Mouse (Mus musculus) central nervous system, embryonic 18 days (tissue): ENCODE results near the gene Gm20869. TPM values are rescaled to one million over a fixed set of nuclear protein-coding genes. Genes with fewer than 3 reads are reported as not detected.

Source experiments
- polyA plus RNA-seq: library from polyadenylated mRNA; depleted of rRNA; stranded (reverse); fragments of >200 nt; gene quantifications from 2 replicates; pipeline ENCODE4 v1.2.3, GENCODE M21; 2012; rRNA removed

Gene Gm20869
- not detected in 2 replicates for polyA plus RNA-seq

DNA sequence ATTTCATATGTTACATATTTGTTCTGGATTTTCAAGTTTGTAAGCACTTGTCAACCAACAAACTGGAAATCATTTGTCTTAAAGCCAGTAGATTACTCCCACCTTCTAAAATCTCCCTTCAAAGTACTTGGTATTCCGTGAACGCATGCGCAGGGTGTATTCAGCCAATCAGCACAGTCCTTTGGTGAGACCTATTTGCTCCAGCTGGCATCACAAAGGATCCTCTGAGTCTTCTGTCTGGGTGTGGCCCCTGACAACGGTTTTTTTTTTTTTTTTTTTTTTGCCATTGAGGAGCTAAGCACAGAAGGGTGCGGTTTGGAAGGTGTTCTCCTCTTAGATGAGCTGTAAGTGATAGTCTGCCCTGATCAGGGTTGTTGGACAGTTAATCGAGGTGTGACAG is at the start of gene Gm20869:
TSS of gene Gm20869 (plus strand) at position 301 of the 400 bp plus-strand sequence.

Other genes starting within 250 kb of the Gm20869 start
- not detected in 2 replicates for gene Gm20870, start 222.6 kb downstream of the Gm20869 start, polyA plus RNA-seq